25 mouse cellular contexts compared by ENCODE assay signal in the genomic region with DNA sequence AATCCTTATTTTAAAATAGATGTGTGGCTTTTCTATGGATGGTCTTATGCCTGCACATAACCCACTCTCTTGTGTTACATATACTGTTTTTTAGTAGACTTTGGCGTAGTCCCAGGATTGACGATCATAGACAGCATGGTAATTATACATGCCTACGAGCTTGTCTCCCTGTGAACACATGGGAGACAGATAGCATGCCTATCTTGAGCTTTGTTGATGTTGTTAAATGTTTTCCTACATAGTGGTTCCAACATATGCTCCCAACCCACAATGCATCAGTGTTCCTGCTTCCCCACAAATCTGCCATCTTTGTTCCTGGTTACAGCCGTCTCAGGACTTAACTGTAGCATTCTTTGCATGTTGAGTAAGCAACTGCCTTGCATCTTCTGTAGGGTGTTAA.
DNase-seq lines count a peak whose midpoint lies in the region; ATAC-seq and TF ChIP-seq lines count a peak whose summit lies in the region.
"Had no signal": no experiment of that assay in that cellular context is flagged by ENCODE, and none has a peak within 500 bp of the region (broad histone marks: within the 10 kb centered on the region; RNA-seq: fewer than 3 reads in every experiment).

No protein-coding gene starts in this region.

- intact Hi-C loops in gastrocnemius, adult 2 months (cut with DNase I), result no loop called here

- peaks cover 9% of the 10 kb centered on the region; the same call in 1 of the 2 replicates for H3K4me1 ChIP-seq in forebrain, embryonic 13.5 days
- H3K4me1 ChIP-seq in forebrain, embryonic 10.5 days, result peaks cover 15% of the 10 kb centered on the region
- H3K4me1 ChIP-seq in forebrain, embryonic 15.5 days, result peaks cover 7% of the 10 kb centered on the region
- H3K4me1 ChIP-seq in forebrain, embryonic 11.5 days (replicated peaks; ENCODE audit: control insufficient read depth, insufficient read depth, low read length), result no peaks in the 10 kb centered on the region
- peaks cover 6% of the 10 kb centered on the region for H3K4me1 ChIP-seq in forebrain, embryonic 16.5 days (replicated peaks; ENCODE audit: control insufficient read depth, insufficient read depth, low read length)

- peak; percentile 75; the same call in 1 of the 2 replicates for ATAC-seq in forebrain, embryonic 13.5 days
- peak; percentile 70 for ATAC-seq in forebrain, embryonic 15.5 days (replicated peaks)
- ATAC-seq in forebrain, embryonic 11.5 days (replicated peaks; ENCODE audit: low FRiP score), result no peak
- ATAC-seq in forebrain, embryonic 16.5 days, result peak; percentile 80
- no peak for ATAC-seq in erythroblast, adult 5-6 weeks (replicated peaks; ENCODE audit: low FRiP score, poor library complexity, severe bottlenecking)
- ATAC-seq: activated CD4-positive, CD25-positive, alpha-beta regulatory T cell, adult 4 months; CD4-positive, CD25-positive, alpha-beta regulatory T cell, adult 4 months; Patski had no signal

- H3K9ac ChIP-seq in forebrain, embryonic 13.5 days, result no peak overlapping the region
- no peak overlapping the region for H3K9ac ChIP-seq in forebrain, embryonic 15.5 days (replicated peaks)
- H3K9ac ChIP-seq in forebrain, embryonic 11.5 days (ENCODE audit: low read length), result no peak overlapping the region
- H3K9ac ChIP-seq in forebrain, embryonic 16.5 days (replicated peaks; ENCODE audit: low read depth, low read length), result no peak overlapping the region
- H3K9ac ChIP-seq: embryonic facial prominence, embryonic 12.5 days had no signal

- no peak for TF ChIP-seq CTCF in brain, embryonic 14.5 days (IDR thresholded peaks at IDR 0.05; ENCODE audit: borderline replicate concordance, extremely low read depth, insufficient read depth, insufficient read length)
- TF ChIP-seq CTCF in gastrocnemius, adult 2 months (IDR thresholded peaks at IDR 0.05), result no peak

- no peak overlapping the region for H3K27ac ChIP-seq in forebrain, embryonic 13.5 days
- H3K27ac ChIP-seq in forebrain, embryonic 10.5 days, result no peak overlapping the region
- no peak overlapping the region for H3K27ac ChIP-seq in forebrain, embryonic 15.5 days (replicated peaks)
- H3K27ac ChIP-seq in forebrain, embryonic 11.5 days (ENCODE audit: low read depth, low read length), result no peak overlapping the region
- H3K27ac ChIP-seq in forebrain, embryonic 16.5 days (ENCODE audit: low read length), result no peak overlapping the region
- no peak overlapping the region for H3K27ac ChIP-seq in gastrocnemius, adult 2 months
- H3K27ac ChIP-seq: embryonic facial prominence, embryonic 10.5 days; embryonic facial prominence, embryonic 12.5 days had no signal

- no peak overlapping the region for H3K4me2 ChIP-seq in forebrain, embryonic 13.5 days
- H3K4me2 ChIP-seq in forebrain, embryonic 15.5 days (replicated peaks), result no peak overlapping the region
- H3K4me2 ChIP-seq in forebrain, embryonic 11.5 days (ENCODE audit: low read depth, low read length, severe bottlenecking), result no peak overlapping the region
- no peak overlapping the region for H3K4me2 ChIP-seq in forebrain, embryonic 16.5 days (ENCODE audit: low read length)
- H3K4me2 ChIP-seq: embryonic facial prominence, embryonic 12.5 days had no signal

- H3K9me3 ChIP-seq in forebrain, embryonic 13.5 days (replicated peaks), result no peaks in the 10 kb centered on the region
- H3K9me3 ChIP-seq in forebrain, embryonic 10.5 days, result no peaks in the 10 kb centered on the region
- H3K9me3 ChIP-seq in forebrain, embryonic 15.5 days, result no peaks in the 10 kb centered on the region
- no peaks in the 10 kb centered on the region for H3K9me3 ChIP-seq in forebrain, embryonic 11.5 days (ENCODE audit: control insufficient read depth, low read length)
- H3K9me3 ChIP-seq in forebrain, embryonic 16.5 days (ENCODE audit: control insufficient read depth, low read length), result no peaks in the 10 kb centered on the region
- H3K9me3 ChIP-seq: embryonic facial prominence, embryonic 10.5 days; embryonic facial prominence, embryonic 12.5 days; G1E had no signal

- no peak for TF ChIP-seq POLR2A in brain, embryonic 14.5 days (IDR thresholded peaks at IDR 0.05; ENCODE audit: borderline replicate concordance, extremely low read depth, insufficient read depth, insufficient read length, poor library complexity, severe bottlenecking)

- no peaks in the 10 kb centered on the region for H3K36me3 ChIP-seq in forebrain, embryonic 13.5 days (ENCODE audit: poor library complexity, severe bottlenecking)
- H3K36me3 ChIP-seq in forebrain, embryonic 10.5 days (replicated peaks), result no peaks in the 10 kb centered on the region
- H3K36me3 ChIP-seq in forebrain, embryonic 15.5 days, result no peaks in the 10 kb centered on the region
- H3K36me3 ChIP-seq in forebrain, embryonic 11.5 days (ENCODE audit: control insufficient read depth, insufficient read depth, low read length), result no peaks in the 10 kb centered on the region
- H3K36me3 ChIP-seq in forebrain, embryonic 16.5 days (ENCODE audit: control insufficient read depth, insufficient read depth), result no peaks in the 10 kb centered on the region
- H3K36me3 ChIP-seq: embryonic facial prominence, embryonic 10.5 days; embryonic facial prominence, embryonic 12.5 days; G1E had no signal

- 82% methylated on average over 4 of the region's 4 CpGs for WGBS in forebrain, embryonic 13.5 days
- WGBS in forebrain, embryonic 10.5 days, result 96% methylated on average over 4 of the region's 4 CpGs
- WGBS in forebrain, embryonic 15.5 days, result 66% methylated on average over 4 of the region's 4 CpGs
- 91% methylated on average over 4 of the region's 4 CpGs for WGBS in forebrain, embryonic 11.5 days
- WGBS in forebrain, embryonic 16.5 days, result 61% methylated on average over 4 of the region's 4 CpGs

- no peak for DNase-seq in forebrain, embryonic 10.5 days (ENCODE audit: extremely low spot score, low spot score)
- no peak for DNase-seq in forebrain, embryonic 11.5 days (ENCODE audit: low spot score)
- DNase-seq in brain, embryonic 14.5 days (ENCODE audit: low read depth), result peak; percentile 80
- DNase-seq in gastrocnemius, adult 2 months, result no peak
- DNase-seq: adrenal gland, adult 8-10 months; adrenal gland, postnatal 14 days; adrenal gland, postnatal 36 days; B cell, adult 2 months; cerebellum, adult 11-12 months; cerebellum, adult 2 months; cerebellum, adult 9-10 months; cerebellum, postnatal 10 days; cerebellum, postnatal 25 days had no signal

- no peak overlapping the region for H3K4me3 ChIP-seq in forebrain, embryonic 13.5 days
- no peak overlapping the region for H3K4me3 ChIP-seq in forebrain, embryonic 10.5 days
- no peak overlapping the region for H3K4me3 ChIP-seq in forebrain, embryonic 15.5 days
- no peak overlapping the region for H3K4me3 ChIP-seq in forebrain, embryonic 11.5 days (ENCODE audit: low read depth, low read length)
- no peak overlapping the region for H3K4me3 ChIP-seq in forebrain, embryonic 16.5 days (replicated peaks; ENCODE audit: low read length)
- H3K4me3 ChIP-seq in gastrocnemius, adult 2 months, result no peak overlapping the region
- H3K4me3 ChIP-seq: embryonic facial prominence, embryonic 10.5 days; embryonic facial prominence, embryonic 12.5 days; erythroblast, embryonic 14.5 days had no signal

- 0 out of 2 replicates have a peak, but pooled peaks cover 7% of the 10 kb centered on the region for H3K27me3 ChIP-seq in forebrain, embryonic 13.5 days
- peaks cover 14% of the 10 kb centered on the region for H3K27me3 ChIP-seq in forebrain, embryonic 10.5 days (ENCODE audit: poor library complexity, severe bottlenecking)
- H3K27me3 ChIP-seq in forebrain, embryonic 15.5 days, result peaks cover 11% of the 10 kb centered on the region
- no peaks in the 10 kb centered on the region for H3K27me3 ChIP-seq in forebrain, embryonic 11.5 days (ENCODE audit: control insufficient read depth, insufficient read depth, low read length)
- H3K27me3 ChIP-seq in forebrain, embryonic 16.5 days (replicated peaks; ENCODE audit: control insufficient read depth, insufficient read depth, low read length), result peaks cover 8% of the 10 kb centered on the region
- H3K27me3 ChIP-seq: CH12.LX; embryonic facial prominence, embryonic 12.5 days; Patski had no signal

Comparison
In these comparisons a context has a peak if more than half of its experiments do, and no peak if none do; other contexts are left out.
1. ATAC-seq: peak in forebrain, embryonic 13.5 days (single experiment), forebrain, embryonic 15.5 days (single experiment) and forebrain, embryonic 16.5 days (single experiment); none in forebrain, embryonic 11.5 days (single experiment) and erythroblast, adult 5-6 weeks (single experiment).